Mouse (Mus musculus): ENCODE data around the gene Egln1. TPM values are rescaled to one million over a fixed set of nuclear protein-coding genes. Genes with fewer than 3 reads are reported as not detected.

The Egln1 gene
- total and polyA plus RNA-seq, 3 experiments, result 47.1 to 55.0 TPM; not detected in 1

- H3K4me1 ChIP-seq (ENCODE audit: control insufficient read depth in 1 of 2, insufficient read depth in 2 of 2, low read length in 2 of 2), result no peaks in the 10 kb centered on the region
- peaks cover 26% of the 10 kb centered on the region for H3K79me2 ChIP-seq (ENCODE audit: control insufficient read depth, insufficient read depth, low read length, poor library complexity)
- DNase-seq (ENCODE audit: low read depth, low spot score), result no peak
- H3K9ac ChIP-seq (ENCODE audit: control insufficient read depth, low read depth, low read length, poor library complexity, severe bottlenecking), result no peak overlapping the region
- H3K36me3 ChIP-seq (ENCODE audit: control insufficient read depth in 1 of 2, insufficient read depth in 2 of 2, low read length in 2 of 2), result peaks cover 0 to 2% of the 10 kb centered on the region in 2 experiments; a peak in 1 of 4 replicates
- no peaks in the 10 kb centered on the region for H3K27me3 ChIP-seq (ENCODE audit: control insufficient read depth in 1 of 2, insufficient read depth in 2 of 2, low read length in 2 of 2)
- TF ChIP-seq CHD2 (IDR thresholded peaks at IDR 0.05; ENCODE audit: low read length) (no peak), USF1 (IDR thresholded peaks at IDR 0.05; ENCODE audit: low read depth, low read length) (no peak), MXI1 (IDR thresholded peaks at IDR 0.05; ENCODE audit: low read depth, low read length) (no peak), RAD21 (IDR thresholded peaks at IDR 0.05; ENCODE audit: low read depth, low read length) (no peak), SIN3A (IDR thresholded peaks at IDR 0.05; ENCODE audit: low read length) (no peak), ELF1 (IDR thresholded peaks at IDR 0.05; ENCODE audit: low read depth, low read length) (no peak), POLR2AphosphoS2 (IDR thresholded peaks at IDR 0.05; ENCODE audit: low read length) (no peak), CHD1 (IDR thresholded peaks at IDR 0.05; ENCODE audit: low read depth, low read length) (no peak), POLR2A (IDR thresholded peaks at IDR 0.05; ENCODE audit: control insufficient read depth in 1 of 2, insufficient read depth in 1 of 2, low read depth in 1 of 2, low read length in 2 of 2, poor library complexity in 1 of 2) (no peak), POLR2AphosphoS5 (IDR thresholded peaks at IDR 0.05; ENCODE audit: borderline replicate concordance, low read depth, low read length) (no peak)
- H3K27ac ChIP-seq (ENCODE audit: control insufficient read depth, low read depth, low read length), result no peak overlapping the region
- H3K9me3 ChIP-seq (replicated peaks; ENCODE audit: insufficient read depth, low read length), result no peaks in the 10 kb centered on the region
- H3K4me3 ChIP-seq (ENCODE audit: control insufficient read depth in 1 of 2, insufficient read depth in 1 of 2, low read depth in 2 of 2, low read length in 2 of 2), result no peak overlapping the region
Observed at GRCm38 (mm10) chr8:124935116-124935515, 14.0 kb downstream of the Egln1 start.

GRCm38 (mm10) chr8:124932435-124932834 is 16.7 kb downstream of the Egln1 start:
- no peak overlapping the region for H3K4me3 ChIP-seq (ENCODE audit: control insufficient read depth in 1 of 2, insufficient read depth in 1 of 2, low read depth in 2 of 2, low read length in 2 of 2)
- no peaks in the 10 kb centered on the region for H3K9me3 ChIP-seq (replicated peaks; ENCODE audit: insufficient read depth, low read length)
- H3K27me3 ChIP-seq (ENCODE audit: control insufficient read depth in 1 of 2, insufficient read depth in 2 of 2, low read length in 2 of 2), result no peaks in the 10 kb centered on the region
- TF ChIP-seq CHD1 (IDR thresholded peaks at IDR 0.05; ENCODE audit: low read depth, low read length) (no peak), EP300 (IDR thresholded peaks at IDR 0.05; ENCODE audit: low read depth in 1 of 2, low read length in 2 of 2) (no peak), JUND (IDR thresholded peaks at IDR 0.05; ENCODE audit: low read depth, low read length) (no peak), HCFC1 (IDR thresholded peaks at IDR 0.05; ENCODE audit: low read depth, low read length) (no peak), USF1 (IDR thresholded peaks at IDR 0.05; ENCODE audit: low read depth, low read length) (no peak)
- H3K4me1 ChIP-seq (ENCODE audit: control insufficient read depth in 1 of 2, insufficient read depth in 2 of 2, low read length in 2 of 2), result no peaks in the 10 kb centered on the region
- peaks cover 0 to 4% of the 10 kb centered on the region in 2 experiments; a peak in 2 of 4 replicates for H3K36me3 ChIP-seq (ENCODE audit: control insufficient read depth in 1 of 2, insufficient read depth in 2 of 2, low read length in 2 of 2)
- H3K79me2 ChIP-seq (ENCODE audit: control insufficient read depth, insufficient read depth, low read length, poor library complexity), result peaks cover 28% of the 10 kb centered on the region
- H3K9ac ChIP-seq (ENCODE audit: control insufficient read depth, low read depth, low read length, poor library complexity, severe bottlenecking), result no peak overlapping the region
- no peak for DNase-seq (ENCODE audit: low read depth, low spot score)
- H3K27ac ChIP-seq (ENCODE audit: control insufficient read depth, low read depth, low read length), result no peak overlapping the region

- H3K27me3 ChIP-seq (ENCODE audit: control insufficient read depth in 1 of 2, insufficient read depth in 2 of 2, low read length in 2 of 2), result no peaks in the 10 kb centered on the region
- H3K79me2 ChIP-seq (ENCODE audit: control insufficient read depth, insufficient read depth, low read length, poor library complexity), result peaks cover 25% of the 10 kb centered on the region
- H3K9ac ChIP-seq (ENCODE audit: control insufficient read depth, low read depth, low read length, poor library complexity, severe bottlenecking), result no peak overlapping the region
- no peaks in the 10 kb centered on the region for H3K4me1 ChIP-seq (ENCODE audit: control insufficient read depth in 1 of 2, insufficient read depth in 2 of 2, low read length in 2 of 2)
- H3K27ac ChIP-seq (ENCODE audit: control insufficient read depth, low read depth, low read length), result no peak overlapping the region
- no peak overlapping the region for H3K4me3 ChIP-seq (ENCODE audit: control insufficient read depth in 1 of 2, insufficient read depth in 1 of 2, low read depth in 2 of 2, low read length in 2 of 2)
- TF ChIP-seq CTCF (IDR thresholded peaks at IDR 0.05 in 2 of 3, conservative IDR thresholded peaks at IDR 0.05 in 1 of 3; ENCODE audit: control insufficient read depth in 1 of 3, insufficient read depth in 1 of 3, low read depth in 2 of 3, low read length in 3 of 3, poor library complexity in 1 of 3, severe bottlenecking in 1 of 3), result peak; percentile 37 to 39 (median 39)
- TF ChIP-seq RAD21 (IDR thresholded peaks at IDR 0.05; ENCODE audit: low read depth, low read length), result peak; percentile 20; the same call in 1 of the 2 replicates
- TF ChIP-seq USF2 (IDR thresholded peaks at IDR 0.05; ENCODE audit: borderline replicate concordance in 1 of 2, insufficient read depth in 1 of 2, low read depth in 1 of 2, low read length in 2 of 2), result no peak
- no peaks in the 10 kb centered on the region for H3K9me3 ChIP-seq (replicated peaks; ENCODE audit: insufficient read depth, low read length)
- DNase-seq (ENCODE audit: low read depth, low spot score), result peak; percentile 38
- H3K36me3 ChIP-seq (ENCODE audit: control insufficient read depth in 1 of 2, insufficient read depth in 2 of 2, low read length in 2 of 2), result peaks cover 0 to 6% of the 10 kb centered on the region in 2 experiments; a peak in 2 of 4 replicates
Observed at GRCm38 (mm10) chr8:124930649-124931048, 18.5 kb downstream of the Egln1 start.
